Mouse (Mus musculus): ENCODE data around the gene Chrna1.

The Chrna1 gene

GRCm38 (mm10) chr2:73580166-73580565 lies at the start of gene Chrna1:
Gene Chrna1 (minus strand): TSS chr2:73580338.
- no peak for DNase-seq (ENCODE audit: low read depth, low spot score)

- no peak for DNase-seq (ENCODE audit: low read depth, low spot score)
Measured at GRCm38 (mm10) chr2:73618486-73619052, 38.4 kb upstream of the Chrna1 start.

- DNase-seq (ENCODE audit: low read depth, low spot score) = no peak
Measured at GRCm38 (mm10) chr2:73616434-73617057, 36.4 kb upstream of the Chrna1 start.

GRCm38 (mm10) chr2:73615456-73615855 lies 35.3 kb upstream of the Chrna1 start:
- no peak for DNase-seq (ENCODE audit: low read depth, low spot score)

GRCm38 (mm10) chr2:73614303-73614702 lies 34.2 kb upstream of the Chrna1 start:
- no peak for DNase-seq (ENCODE audit: low read depth, low spot score)

GRCm38 (mm10) chr2:73612941-73613340 lies 32.8 kb upstream of the Chrna1 start:
- no peak for DNase-seq (ENCODE audit: low read depth, low spot score)

GRCm38 (mm10) chr2:73612367-73612914 lies 32.3 kb upstream of the Chrna1 start:
- DNase-seq (ENCODE audit: low read depth, low spot score) = no peak

- DNase-seq (ENCODE audit: low read depth, low spot score) = no peak
Measured at GRCm38 (mm10) chr2:73611798-73612197, 31.7 kb upstream of the Chrna1 start.

GRCm38 (mm10) chr2:73609724-73610210 lies 29.6 kb upstream of the Chrna1 start:
- no peak for DNase-seq (ENCODE audit: low read depth, low spot score)

GRCm38 (mm10) chr2:73609067-73609723 lies 29.1 kb upstream of the Chrna1 start:
- no peak for DNase-seq (ENCODE audit: low read depth, low spot score)

GRCm38 (mm10) chr2:73608391-73608790 lies 28.3 kb upstream of the Chrna1 start:
- no peak for DNase-seq (ENCODE audit: low read depth, low spot score)

GRCm38 (mm10) chr2:73607609-73608008 lies 27.5 kb upstream of the Chrna1 start:
- DNase-seq (ENCODE audit: low read depth, low spot score) = no peak

- DNase-seq (ENCODE audit: low read depth, low spot score) = no peak
Measured at GRCm38 (mm10) chr2:73607146-73607545, 27.0 kb upstream of the Chrna1 start.

- DNase-seq (ENCODE audit: low read depth, low spot score) = no peak
Measured at GRCm38 (mm10) chr2:73606616-73607015, 26.5 kb upstream of the Chrna1 start.

- DNase-seq (ENCODE audit: low read depth, low spot score) = peak; percentile 17
Measured at GRCm38 (mm10) chr2:73605077-73605476, 24.9 kb upstream of the Chrna1 start.

- DNase-seq (ENCODE audit: low read depth, low spot score) = no peak
Measured at GRCm38 (mm10) chr2:73604579-73604978, 24.4 kb upstream of the Chrna1 start.

GRCm38 (mm10) chr2:73600650-73601049 lies 20.5 kb upstream of the Chrna1 start:
- DNase-seq (ENCODE audit: low read depth, low spot score) = no peak

- DNase-seq (ENCODE audit: low read depth, low spot score) = no peak
Measured at GRCm38 (mm10) chr2:73597772-73598171, 17.6 kb upstream of the Chrna1 start.

- DNase-seq (ENCODE audit: low read depth, low spot score) = no peak
Measured at GRCm38 (mm10) chr2:73596786-73597185, 16.6 kb upstream of the Chrna1 start.

GRCm38 (mm10) chr2:73596326-73596725 lies 16.2 kb upstream of the Chrna1 start:
- DNase-seq (ENCODE audit: low read depth, low spot score) = no peak

GRCm38 (mm10) chr2:73593101-73593439 lies 12.9 kb upstream of the Chrna1 start:
- DNase-seq (ENCODE audit: low read depth, low spot score) = no peak

GRCm38 (mm10) chr2:73592231-73593100 lies 12.3 kb upstream of the Chrna1 start:
- DNase-seq (ENCODE audit: low read depth, low spot score) = no peak
